Mouse (Mus musculus): Measurements from ENCODE around the gene Kctd10. TPM values are rescaled to one million over a fixed set of nuclear protein-coding genes. Genes with fewer than 3 reads are reported as not detected.

Gene Kctd10
- 53.7 and 73.4 TPM in 2 replicates for polyA plus RNA-seq (2012)

- TF ChIP-seq GATA1 (IDR thresholded peaks at IDR 0.05; ENCODE audit: low read length) = no peak
These were observed at the start of gene Kctd10, which contains the start of gene Ube3b for GRCm38 (mm10) chr5:114380209-114381012. Gene Kctd10, minus strand, starts transcription at chr5:114380508. Gene Ube3b, plus strand, starts transcription at chr5:114380607.

- no peak for TF ChIP-seq GATA1 (IDR thresholded peaks at IDR 0.05; ENCODE audit: low read length)
These were observed 49.5 kb upstream of the Kctd10 start for GRCm38 (mm10) chr5:114429781-114430180.

DNA sequence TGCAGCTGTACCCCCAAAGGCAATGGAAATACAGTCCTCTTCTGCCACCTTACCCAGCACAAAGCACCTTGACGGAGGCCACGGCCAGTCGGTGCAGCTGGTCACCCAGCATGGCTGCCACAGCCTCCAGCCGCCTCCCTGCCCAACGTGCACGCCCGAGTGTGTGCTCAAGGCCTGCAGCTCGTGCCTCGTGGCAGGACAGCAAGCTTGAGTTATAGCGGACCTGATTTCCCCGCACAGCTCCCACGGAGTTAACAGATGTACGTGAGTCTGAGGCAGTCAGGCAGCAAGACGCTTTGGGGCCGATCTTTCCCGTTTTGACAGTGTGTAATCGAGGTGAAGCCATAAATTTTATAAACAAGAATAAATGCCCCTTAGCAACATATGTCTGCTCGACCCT is 48.3 kb upstream of the Kctd10 start:
- TF ChIP-seq GATA1 (IDR thresholded peaks at IDR 0.05; ENCODE audit: low read length) = no peak

- TF ChIP-seq GATA1 (IDR thresholded peaks at IDR 0.05; ENCODE audit: low read length) = no peak
These were observed 46.4 kb upstream of the Kctd10 start for GRCm38 (mm10) chr5:114426732-114427131.

- no peak for TF ChIP-seq GATA1 (IDR thresholded peaks at IDR 0.05; ENCODE audit: low read length)
These were observed 43.7 kb upstream of the Kctd10 start for GRCm38 (mm10) chr5:114423961-114424360.

- no peak for TF ChIP-seq GATA1 (IDR thresholded peaks at IDR 0.05; ENCODE audit: low read length)
These were observed 42.3 kb upstream of the Kctd10 start for GRCm38 (mm10) chr5:114422591-114422990.

DNA sequence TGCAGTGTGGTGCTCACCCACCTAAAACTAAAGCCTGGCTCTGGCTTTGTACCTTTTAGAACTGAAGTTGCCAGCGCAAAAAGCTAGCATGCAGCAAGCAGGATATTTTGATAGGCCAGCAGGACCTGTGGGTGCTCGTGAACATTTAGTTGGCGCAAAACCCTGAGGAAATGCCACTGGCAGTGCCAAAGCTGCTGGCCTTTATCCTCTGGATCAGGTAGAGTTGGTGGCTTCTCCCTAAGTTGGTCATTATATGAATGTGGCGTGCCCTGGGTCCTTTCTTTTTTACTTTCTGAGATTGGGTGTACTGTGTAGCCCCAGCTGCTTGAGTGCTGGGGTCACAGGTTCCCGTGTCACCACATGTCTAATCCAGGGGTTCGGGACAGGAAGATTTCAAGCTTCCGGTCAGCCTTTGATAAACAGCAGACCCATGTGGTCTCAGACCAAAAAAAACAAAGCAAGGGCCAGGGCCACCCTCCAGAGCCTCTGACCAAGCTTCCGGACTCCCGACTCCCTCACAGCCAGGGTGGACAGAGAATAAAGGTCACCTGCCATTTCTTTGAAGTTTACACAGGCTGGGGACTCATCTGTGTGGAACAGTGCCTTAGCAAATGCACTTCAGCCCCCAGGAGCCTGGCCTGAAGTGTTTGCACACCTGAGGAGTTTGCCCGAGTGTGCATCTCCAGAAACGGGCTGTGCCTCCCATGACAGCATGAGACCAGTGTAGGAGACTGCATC is 41.4 kb upstream of the Kctd10 start:
- TF ChIP-seq GATA1 (IDR thresholded peaks at IDR 0.05; ENCODE audit: low read length) = no peak

GRCm38 (mm10) chr5:114418541-114418940 is 38.2 kb upstream of the Kctd10 start:
- TF ChIP-seq GATA1 (IDR thresholded peaks at IDR 0.05; ENCODE audit: low read length) = no peak

DNA sequence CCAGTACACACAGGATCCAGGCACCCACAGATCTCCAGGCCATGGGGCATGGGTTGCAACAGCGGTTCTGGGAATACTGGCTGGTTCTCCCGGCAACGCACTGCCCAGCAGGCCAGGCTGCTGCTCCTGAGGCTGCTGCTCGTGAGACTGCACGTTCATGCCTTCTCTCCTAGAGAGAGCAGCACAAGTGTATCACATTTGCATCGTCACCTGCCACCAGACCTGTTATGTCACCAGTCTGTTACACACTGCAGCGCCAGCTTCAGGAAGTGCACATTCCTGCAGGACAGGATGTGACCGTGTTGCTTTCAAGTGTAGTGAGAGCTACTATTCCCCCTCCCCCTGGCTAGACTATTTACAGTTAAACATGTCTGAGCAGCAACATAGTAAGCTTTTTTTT is 36.5 kb upstream of the Kctd10 start:
- TF ChIP-seq GATA1 (IDR thresholded peaks at IDR 0.05; ENCODE audit: low read length) = no peak

DNA sequence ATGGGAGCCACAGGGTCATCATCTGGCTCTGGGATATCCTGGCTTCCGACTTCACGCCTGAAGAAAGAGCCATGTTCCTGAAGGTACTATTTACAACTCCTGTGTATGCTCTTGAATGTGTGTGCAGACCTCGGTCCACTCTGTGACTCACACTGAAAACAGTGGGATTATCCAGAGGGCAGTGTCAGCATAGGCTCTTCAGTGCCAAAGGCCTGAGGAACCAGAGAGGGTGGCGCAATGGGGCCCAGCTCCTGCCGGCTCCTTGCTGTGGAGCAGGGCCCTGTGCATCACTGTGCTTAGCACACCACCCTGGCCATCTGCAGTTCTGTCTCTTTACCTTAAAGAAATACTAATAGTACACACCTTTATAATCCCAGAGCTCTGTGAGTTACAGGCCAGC is 35.3 kb upstream of the Kctd10 start:
- no peak for TF ChIP-seq GATA1 (IDR thresholded peaks at IDR 0.05; ENCODE audit: low read length)

- TF ChIP-seq GATA1 (IDR thresholded peaks at IDR 0.05; ENCODE audit: low read length) = no peak
These were observed 32.9 kb upstream of the Kctd10 start for GRCm38 (mm10) chr5:114413067-114413735.

- TF ChIP-seq GATA1 (IDR thresholded peaks at IDR 0.05; ENCODE audit: low read length) = no peak
These were observed 32.2 kb upstream of the Kctd10 start for GRCm38 (mm10) chr5:114412361-114412998.

DNA sequence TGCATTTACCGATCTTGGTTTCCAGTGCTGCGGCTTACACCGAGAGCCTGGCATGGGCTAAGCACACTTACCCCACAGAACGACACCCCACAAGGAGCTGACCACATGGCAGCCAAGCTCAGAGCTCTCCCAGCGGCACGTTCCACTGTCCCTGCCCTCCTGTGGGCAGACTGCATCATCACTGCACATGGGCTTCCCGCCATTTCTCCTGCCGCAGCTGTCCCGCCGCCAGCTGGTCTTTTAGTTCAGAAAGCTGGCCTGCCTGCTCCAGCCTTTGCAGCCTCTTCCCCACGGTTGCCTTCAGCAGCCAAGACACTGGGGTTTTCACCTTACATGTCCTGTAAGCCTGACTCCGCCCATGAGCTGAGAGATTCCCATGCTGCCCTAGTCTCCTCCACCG is 30.1 kb upstream of the Kctd10 start:
- no peak for TF ChIP-seq GATA1 (IDR thresholded peaks at IDR 0.05; ENCODE audit: low read length)

DNA sequence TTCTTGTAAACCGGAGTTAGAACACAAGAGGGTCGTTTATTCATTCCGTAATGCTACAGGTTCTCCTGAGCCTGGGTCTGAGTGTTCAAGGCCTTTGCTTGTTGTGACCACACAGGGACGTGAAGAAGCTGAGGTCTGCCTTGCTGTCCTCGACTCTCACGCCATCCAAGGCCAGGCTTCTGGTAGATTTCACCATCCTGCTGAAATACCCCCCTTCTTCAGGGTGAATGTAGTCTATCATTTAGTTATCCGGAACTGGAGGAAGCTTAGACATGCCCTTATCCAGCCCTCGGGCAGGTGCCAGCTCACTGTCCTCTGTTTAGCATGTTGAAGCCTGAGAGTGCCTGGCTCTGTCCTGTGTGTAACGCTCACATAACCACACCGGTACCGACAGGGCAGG is 28.5 kb upstream of the Kctd10 start:
- TF ChIP-seq GATA1 (IDR thresholded peaks at IDR 0.05; ENCODE audit: low read length) = no peak

DNA sequence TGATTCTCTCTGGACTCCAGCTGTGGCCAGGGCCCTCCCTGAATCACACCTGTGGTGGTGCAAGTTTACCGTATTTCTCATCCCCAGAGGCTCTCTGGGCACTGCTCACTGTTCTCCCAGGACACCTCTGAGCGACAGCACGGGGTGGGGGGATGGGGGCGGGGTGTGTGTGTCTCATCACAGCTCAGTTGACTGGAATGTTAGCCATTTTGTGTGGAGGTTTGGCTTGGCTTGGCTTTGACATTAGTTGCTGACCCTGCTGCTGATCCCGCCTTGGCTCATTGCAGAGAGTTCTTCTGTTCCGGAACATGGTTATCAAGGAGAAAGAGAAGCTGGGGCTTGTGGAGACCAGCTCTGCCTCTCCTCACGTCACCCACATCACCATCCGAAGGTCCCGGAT is 27.5 kb upstream of the Kctd10 start:
- no peak for TF ChIP-seq GATA1 (IDR thresholded peaks at IDR 0.05; ENCODE audit: low read length)

GRCm38 (mm10) chr5:114407269-114407668 is 27.0 kb upstream of the Kctd10 start:
- TF ChIP-seq GATA1 (IDR thresholded peaks at IDR 0.05; ENCODE audit: low read length) = no peak
